Mouse (Mus musculus): Measurements from ENCODE around the gene Uvrag.

DNA sequence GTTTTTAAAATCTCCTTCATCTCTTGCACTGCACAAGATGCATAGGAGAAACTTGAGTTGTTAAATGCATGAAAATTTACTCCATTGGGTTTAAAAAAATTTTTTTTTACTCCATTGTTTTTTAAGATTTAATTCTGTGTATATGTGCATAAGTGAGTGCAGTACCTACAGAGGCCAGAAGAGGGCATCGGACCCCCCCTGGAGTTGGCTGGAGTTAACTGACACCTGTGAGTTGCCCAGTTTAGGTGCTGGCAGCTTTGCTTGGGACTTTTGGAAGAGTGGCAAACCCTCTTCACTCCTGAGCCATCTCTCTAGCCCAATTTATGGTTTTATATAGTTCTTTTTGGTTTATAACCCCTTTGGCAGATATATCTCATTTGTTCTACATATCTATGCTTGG is 239.8 kb downstream of the Uvrag start:
- TF ChIP-seq POLR2A (IDR thresholded peaks at IDR 0.05; ENCODE audit: low read depth, low read length): no peak
- no peak for TF ChIP-seq CTCF (IDR thresholded peaks at IDR 0.05; ENCODE audit: borderline replicate concordance, insufficient read depth, low read length)
